Mouse (Mus musculus): ENCODE measurements around the gene Dpm2.

The Dpm2 gene

GRCm38 (mm10) chr2:32607262-32607947 is 36.7 kb downstream of the Dpm2 start:
- in situ Hi-C loops (cut with MboI, MseI), result no loop called here

- in situ Hi-C loops (cut with MboI, MseI), result no loop called here
These were observed 37.6 kb downstream of the Dpm2 start for GRCm38 (mm10) chr2:32608141-32608777.

- in situ Hi-C loops (cut with MboI, MseI), result no loop called here
These were observed 38.2 kb downstream of the Dpm2 start for GRCm38 (mm10) chr2:32608778-32609435.

GRCm38 (mm10) chr2:32610610-32611229 is 40.1 kb downstream of the Dpm2 start:
- in situ Hi-C loops (cut with MboI, MseI), result no loop called here

GRCm38 (mm10) chr2:32612274-32612673 is 41.6 kb downstream of the Dpm2 start:
- in situ Hi-C loops (cut with MboI, MseI), result no loop called here

- in situ Hi-C loops (cut with MboI, MseI), result no loop called here
These were observed 46.5 kb downstream of the Dpm2 start for GRCm38 (mm10) chr2:32617109-32617508.

- in situ Hi-C loops (cut with MboI, MseI), result no loop called here
These were observed 46.9 kb downstream of the Dpm2 start for GRCm38 (mm10) chr2:32617601-32618000.

GRCm38 (mm10) chr2:32618051-32618450 is 47.4 kb downstream of the Dpm2 start:
- in situ Hi-C loops (cut with MboI, MseI), result no loop called here

- in situ Hi-C loops (cut with MboI, MseI), result no loop called here
These were observed 50.2 kb downstream of the Dpm2 start for GRCm38 (mm10) chr2:32620682-32621516.

- in situ Hi-C loops (cut with MboI, MseI), result no loop called here
These were observed 50.8 kb downstream of the Dpm2 start, which contains the start of gene Ak1 for GRCm38 (mm10) chr2:32621517-32621859. Gene Ak1 (plus strand): TSS chr2:32621758.
